Mouse (Mus musculus): ENCODE data around the gene Mdga1.

Gene Mdga1

GRCm38 (mm10) chr17:29920089-29920488 is 49.8 kb downstream of the Mdga1 start:
- DNase-seq (ENCODE audit: low spot score) = no peak

DNA sequence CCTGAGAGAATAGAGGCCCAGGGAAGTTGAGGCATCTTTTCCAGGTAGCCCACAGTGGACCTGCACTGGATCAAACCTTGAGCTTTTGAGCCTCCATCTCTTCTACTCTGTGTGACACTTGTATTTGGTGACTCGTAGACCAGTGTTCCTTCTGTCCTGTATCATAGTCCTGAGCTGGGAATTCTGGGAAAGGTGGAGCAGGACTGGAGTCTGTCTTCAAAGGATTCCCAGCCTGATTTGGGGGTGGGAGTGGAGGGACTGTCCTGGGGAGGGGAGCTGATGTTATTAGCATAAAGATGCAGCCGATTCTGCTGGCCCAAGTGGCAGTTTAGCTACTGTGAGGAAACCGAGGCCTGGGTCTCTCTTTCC is 50.4 kb downstream of the Mdga1 start:
- no peak for DNase-seq (ENCODE audit: low spot score)

DNA sequence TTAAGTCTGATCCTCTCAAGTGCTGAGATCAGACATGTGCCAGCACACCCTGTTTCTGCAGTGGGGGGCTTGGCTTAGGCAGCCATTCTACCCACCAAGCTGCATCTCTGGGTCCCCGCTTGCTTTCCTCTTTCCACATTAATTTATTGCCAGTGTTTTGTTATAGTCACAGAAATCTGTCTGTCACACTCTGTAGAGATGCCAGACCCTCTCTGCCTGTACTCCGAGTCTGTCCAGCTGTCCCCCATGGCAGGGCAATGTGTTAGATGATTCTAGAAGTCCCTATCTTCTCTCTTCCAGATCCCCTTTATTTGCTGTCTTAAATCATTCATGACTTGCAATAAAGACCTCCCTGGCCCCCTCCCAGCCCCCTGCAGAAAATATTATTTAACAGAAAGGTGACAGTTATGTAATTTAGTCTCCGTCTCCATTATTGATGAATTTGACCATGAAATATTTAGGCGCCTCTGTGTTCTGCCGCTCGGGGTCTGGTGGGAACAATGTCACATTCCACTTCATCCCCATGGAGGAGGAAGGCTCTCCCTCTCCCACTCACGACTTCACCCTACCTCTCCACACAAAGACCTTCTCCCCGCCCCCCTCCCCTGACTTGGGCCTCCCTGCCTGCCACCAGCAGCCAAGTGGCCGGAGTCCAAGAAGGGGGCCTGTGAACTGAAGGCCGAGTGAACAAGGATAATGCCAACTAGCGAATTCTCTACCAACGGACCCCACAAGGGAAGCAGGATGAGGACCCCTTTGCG is 50.9 kb downstream of the Mdga1 start:
- no peak for DNase-seq (ENCODE audit: low spot score)

GRCm38 (mm10) chr17:29916968-29917367 is 52.9 kb downstream of the Mdga1 start:
- DNase-seq (ENCODE audit: low spot score) = no peak

DNA sequence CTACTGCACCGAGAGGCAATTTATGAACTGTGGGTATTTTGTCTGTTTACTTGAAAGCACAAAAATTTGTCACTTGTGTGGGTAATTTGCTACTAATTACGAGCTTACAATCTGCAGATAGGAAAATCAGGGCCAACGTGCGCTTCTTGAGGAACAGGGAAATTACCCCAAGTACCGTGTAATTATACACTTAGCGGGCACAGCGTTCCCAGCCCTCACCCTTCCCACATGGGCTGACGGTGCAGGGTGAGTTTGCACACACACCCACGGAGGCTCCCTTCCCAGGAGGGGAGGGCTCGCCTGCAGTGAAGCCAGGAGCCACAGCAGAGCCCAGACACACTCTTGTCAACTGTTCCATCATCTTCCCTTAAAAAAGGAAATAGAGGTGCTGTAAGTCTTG is 54.1 kb downstream of the Mdga1 start:
- DNase-seq (ENCODE audit: low spot score) = no peak

DNA sequence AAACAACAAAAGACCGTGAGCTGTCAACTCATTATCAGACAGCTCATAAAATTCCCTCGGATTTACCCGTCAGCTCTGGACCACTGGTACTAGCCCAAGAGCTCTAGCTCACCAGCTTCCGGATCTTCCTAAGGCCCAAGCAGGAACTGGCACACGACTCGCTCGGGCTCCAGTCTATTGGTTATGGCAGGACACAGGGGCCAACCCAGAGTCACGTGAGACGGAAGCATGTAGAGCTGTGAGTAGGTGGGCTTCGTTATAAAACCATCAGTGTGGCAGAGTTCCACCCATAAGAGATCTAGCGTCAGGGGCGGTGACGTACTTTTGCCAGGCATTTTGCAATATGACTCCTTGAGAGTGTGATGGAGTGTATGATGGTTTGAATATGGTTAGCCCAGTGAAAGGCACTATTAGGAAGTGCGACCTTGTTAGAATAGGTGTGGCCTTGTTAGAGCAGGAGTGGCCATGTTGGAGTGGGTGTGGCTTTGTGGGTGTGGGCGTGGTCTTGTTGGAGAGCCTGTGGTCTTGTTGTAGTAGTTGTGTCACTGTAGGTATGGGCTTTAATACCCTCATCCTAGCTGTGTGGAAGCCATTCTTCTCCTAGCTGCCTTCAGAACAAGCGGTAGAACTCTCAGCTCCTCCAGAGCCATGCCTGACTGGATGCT is 56.5 kb downstream of the Mdga1 start:
- DNase-seq (ENCODE audit: low spot score) = no peak

DNA sequence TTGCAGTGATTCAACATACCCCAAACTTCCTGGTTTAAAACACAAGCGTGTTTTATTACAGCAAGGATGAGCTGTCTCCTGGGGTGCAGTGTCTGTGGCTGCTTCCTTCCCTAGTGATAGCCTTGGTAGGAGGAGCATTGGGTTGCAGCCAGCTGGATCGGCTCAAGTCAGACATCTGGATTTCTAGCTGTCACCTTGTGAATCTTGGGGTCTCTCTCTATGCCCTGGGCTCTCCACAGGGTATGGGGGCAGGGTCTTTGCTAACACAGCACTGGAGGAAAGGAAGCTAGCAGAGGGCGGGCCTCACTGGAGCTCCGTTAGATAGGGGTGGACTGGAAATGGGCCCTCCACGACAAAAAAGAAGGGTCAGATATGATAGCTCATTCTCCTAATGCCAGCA is 57.2 kb downstream of the Mdga1 start:
- no peak for DNase-seq (ENCODE audit: low spot score)

DNA sequence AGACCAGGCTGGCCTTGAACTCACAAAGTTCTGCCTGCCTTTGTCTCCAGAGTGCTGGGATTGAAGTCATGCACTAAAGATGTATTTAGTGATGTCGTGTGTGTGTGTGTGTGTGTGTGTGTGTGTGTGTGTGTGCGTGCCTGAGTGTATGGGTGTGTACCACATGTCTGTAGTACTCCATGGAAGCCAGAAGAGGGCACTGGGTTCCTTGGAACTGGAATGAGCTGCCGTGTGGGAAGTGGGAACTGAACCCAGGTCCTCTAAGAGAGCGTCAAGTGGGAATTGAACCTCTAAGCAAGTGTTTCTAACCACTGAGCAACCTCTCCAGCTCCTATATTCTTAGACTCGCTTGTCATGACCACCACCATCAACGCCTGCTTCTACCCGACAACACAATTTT is 60.9 kb downstream of the Mdga1 start:
- no peak for DNase-seq (ENCODE audit: low spot score)

DNA sequence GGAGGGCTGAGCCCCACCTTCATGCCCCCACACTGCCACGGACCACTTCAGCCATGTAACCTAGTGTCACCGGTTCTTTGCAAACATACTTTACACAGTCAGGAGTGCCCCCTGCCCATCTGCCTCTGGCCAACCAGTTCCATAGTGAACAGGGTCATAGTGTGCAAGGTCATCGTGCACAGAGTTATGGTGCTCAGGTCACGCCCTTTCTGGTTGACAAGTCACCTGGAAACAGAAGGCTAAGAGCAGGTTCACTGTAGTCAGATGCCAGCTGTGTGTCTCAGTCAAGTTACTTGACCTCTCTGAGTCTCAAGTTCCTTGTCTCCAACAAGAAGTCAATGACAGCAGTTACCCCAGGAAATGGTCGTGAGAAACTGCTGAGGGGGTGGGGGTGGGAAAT is 65.2 kb downstream of the Mdga1 start:
- DNase-seq (ENCODE audit: low spot score) = no peak

DNA sequence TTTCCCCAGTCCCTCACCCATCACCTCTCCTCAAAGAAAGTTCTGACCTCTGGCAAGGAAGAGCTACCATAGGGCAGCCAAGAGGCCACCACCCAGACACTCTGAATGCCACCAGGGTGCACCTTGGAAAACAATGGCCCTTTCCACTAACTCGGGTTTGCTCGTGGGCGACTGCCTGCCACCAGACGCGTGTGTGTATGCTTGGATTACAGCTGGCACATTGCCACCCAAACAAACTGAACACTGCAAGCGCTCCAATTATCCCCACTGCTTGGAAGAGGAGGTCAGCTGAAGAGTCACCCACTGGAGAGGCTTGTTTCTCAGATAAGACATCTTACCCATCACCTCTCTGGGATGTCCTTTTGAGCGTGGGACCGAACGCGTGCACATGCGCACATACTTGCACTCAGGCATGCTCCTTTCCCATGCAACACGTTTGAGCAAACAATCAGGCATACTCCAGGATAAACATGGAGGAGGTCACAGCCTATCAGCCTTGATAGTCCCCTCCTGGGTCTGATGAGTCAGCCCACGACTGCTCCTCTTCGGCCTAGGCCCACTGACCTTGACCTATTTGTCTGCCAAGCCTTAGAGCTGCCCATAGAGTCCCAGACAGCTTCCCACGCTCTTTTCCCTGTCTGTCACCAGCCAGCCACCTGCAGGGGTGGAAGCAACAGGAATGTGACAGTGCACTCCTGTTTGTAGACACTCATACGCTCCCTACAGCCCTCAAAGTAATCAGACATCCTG is 67.3 kb downstream of the Mdga1 start:
- no peak for DNase-seq (ENCODE audit: low spot score)

DNA sequence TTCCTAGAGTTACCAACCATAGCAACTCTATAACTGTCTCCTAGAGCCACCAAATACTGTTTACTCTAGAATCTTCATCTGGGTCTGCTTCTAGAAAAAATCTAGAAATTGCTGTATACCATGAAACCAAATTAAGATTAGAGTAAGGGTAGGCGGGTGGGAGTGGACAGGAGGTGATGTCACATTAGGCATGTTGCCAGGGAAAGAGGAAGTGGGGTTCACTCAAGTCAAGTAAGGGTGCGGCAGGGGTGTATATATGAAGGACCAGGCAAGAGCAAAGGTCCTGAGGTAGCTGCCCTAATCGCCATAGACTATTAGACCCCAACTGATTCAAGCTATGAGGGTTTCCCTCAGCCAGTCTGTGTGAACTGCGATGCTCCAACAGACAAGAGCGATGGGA is 69.6 kb downstream of the Mdga1 start:
- no peak for DNase-seq (ENCODE audit: low spot score)

- no peak for DNase-seq (ENCODE audit: low spot score)
Measured at GRCm38 (mm10) chr17:29896181-29897054, 73.5 kb downstream of the Mdga1 start.

DNA sequence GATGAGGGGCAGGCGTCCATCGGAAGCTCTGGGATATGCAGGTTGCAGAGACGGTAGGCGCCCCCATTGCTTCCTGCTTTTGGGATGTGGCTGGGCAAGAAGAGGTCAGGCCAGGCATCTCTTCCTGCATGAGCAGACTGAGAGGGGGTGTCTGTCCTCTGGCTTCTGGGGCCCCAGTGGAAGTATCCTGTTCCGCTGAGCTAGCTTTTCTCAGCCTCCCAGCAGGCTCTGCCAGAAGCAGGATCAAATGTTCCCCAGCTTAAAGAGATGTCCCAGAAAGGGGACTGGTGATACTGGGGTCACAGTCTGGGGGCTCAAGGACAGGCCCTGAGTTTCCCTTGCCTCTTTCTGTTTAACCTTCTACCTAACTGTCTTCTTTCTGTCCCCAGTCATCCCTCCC is 74.3 kb downstream of the Mdga1 start:
- DNase-seq (ENCODE audit: low spot score) = no peak

- no peak for DNase-seq (ENCODE audit: low spot score)
Measured at GRCm38 (mm10) chr17:29894965-29895364, 74.9 kb downstream of the Mdga1 start.

- DNase-seq (ENCODE audit: low spot score) = no peak
Measured at GRCm38 (mm10) chr17:29890451-29891110, 79.3 kb downstream of the Mdga1 start.

- DNase-seq (ENCODE audit: low spot score) = peak; percentile 40
Measured at GRCm38 (mm10) chr17:29888981-29889980, 80.6 kb downstream of the Mdga1 start.

DNA sequence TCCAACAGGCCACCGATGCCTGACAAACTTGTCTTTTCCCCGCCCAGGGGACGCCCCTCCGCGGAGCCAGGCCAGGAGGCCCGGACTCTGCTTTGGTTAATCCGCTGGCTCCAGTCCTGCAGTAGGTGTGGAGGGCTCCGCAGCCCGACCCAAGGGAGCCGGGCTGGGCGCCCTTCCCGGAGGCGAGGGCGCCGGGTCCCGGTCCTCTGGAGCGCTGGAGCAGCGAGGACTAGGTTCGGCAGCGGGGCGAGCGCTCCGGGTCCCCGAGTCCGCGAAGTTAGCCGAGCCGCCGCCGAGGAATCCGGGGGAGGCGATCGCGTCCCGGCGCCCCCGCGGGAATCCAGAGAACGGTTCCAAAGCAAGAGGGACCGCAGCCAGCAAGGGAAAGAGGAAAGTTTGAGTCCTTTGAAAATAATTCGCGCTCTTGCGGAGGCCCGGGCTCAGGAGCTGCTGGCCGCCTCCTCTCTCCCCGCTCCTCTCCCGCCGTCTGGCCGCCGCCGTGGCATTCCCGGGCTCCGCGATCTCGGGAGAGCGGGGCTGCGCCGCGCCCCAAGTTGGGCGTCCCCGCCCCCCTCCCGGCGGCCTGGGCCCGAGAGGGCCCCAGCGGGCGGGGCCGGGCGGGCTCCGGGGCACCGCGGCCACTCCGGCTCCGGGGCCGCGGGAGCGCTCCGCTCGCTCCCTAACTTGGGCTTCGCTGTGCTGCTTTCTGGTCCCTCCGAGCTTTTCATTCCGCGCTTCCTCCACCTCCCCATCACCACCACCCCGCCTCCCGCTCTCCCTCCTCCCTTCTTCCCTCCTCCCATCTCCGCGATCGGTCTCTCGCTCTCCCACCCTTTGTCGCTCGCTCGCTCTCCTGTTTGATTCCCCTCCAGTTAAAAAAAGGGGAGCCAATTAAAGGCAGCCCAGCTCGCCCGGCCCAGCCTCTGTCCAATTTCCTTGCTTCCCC is 81.7 kb downstream of the Mdga1 start:
- DNase-seq (ENCODE audit: low spot score) = peak; percentile 55

- no peak for DNase-seq (ENCODE audit: low spot score)
Measured at GRCm38 (mm10) chr17:29887271-29887880, 82.5 kb downstream of the Mdga1 start.

Data from layer of hippocampus, adult 11-12 months (tissue).